Mouse (Mus musculus) intestine, embryonic 16.5 days (tissue): Measurements from ENCODE around the gene Tac4. TPM values are rescaled to one million over a fixed set of nuclear protein-coding genes. Genes with fewer than 3 reads are reported as not detected.

Experiments
- ATAC-seq: fragments of 200-750 bp; cut with Nextera tagmentation; 2 replicates; pipeline ENCODE4 v1.8.0; 2017; ENCODE audit warnings: moderate TSS enrichment, moderate library complexity
- H3K27ac ChIP-seq: fragments of 300-500 bp; sonication (generic); 2 replicates; pipeline ENCODE4 v1.5.1; 2014; ENCODE audit warnings: mild to moderate bottlenecking, low read length
- H3K27me3 ChIP-seq: fragments of 300-500 bp; sonication (generic); replicated peaks from 2 replicates; pipeline ENCODE4 v1.6.1; 2014; ENCODE audit warnings: low read length, control low read depth, mixed read lengths; ENCODE audit not compliant: control insufficient read depth, insufficient read depth
- H3K36me3 ChIP-seq: fragments of 300-500 bp; sonication (generic); 2 replicates; pipeline ENCODE4 v1.6.1; 2014; ENCODE audit warnings: low read length, control low read depth; ENCODE audit not compliant: control insufficient read depth, insufficient read depth
- H3K4me1 ChIP-seq: fragments of 300-500 bp; sonication (generic); 2 replicates; pipeline ENCODE4 v1.6.1; 2014; ENCODE audit warnings: low read length, control low read depth, mixed read lengths; ENCODE audit not compliant: control insufficient read depth, insufficient read depth
- H3K4me2 ChIP-seq: fragments of 300-500 bp; sonication (generic); 2 replicates; pipeline ENCODE4 v1.6.1; 2014; ENCODE audit warnings: low read depth, low read length, control low read depth
- H3K4me3 ChIP-seq: fragments of 300-500 bp; sonication (generic); 2 replicates; pipeline ENCODE4 v1.5.1; 2014; ENCODE audit warnings: mild to moderate bottlenecking, low read length
- H3K9ac ChIP-seq: fragments of 300-500 bp; sonication (generic); 2 replicates; pipeline ENCODE4 v1.6.1; 2014; ENCODE audit warnings: low read depth, low read length
- H3K9me3 ChIP-seq: fragments of 300-500 bp; sonication (generic); 2 replicates; pipeline ENCODE4 v1.6.1; 2016; ENCODE audit warnings: low read length, control low read depth; ENCODE audit not compliant: control insufficient read depth
- WGBS: fragments of 180-500 bp; shearing (Covaris S2); extraction: QIAGEN DNeasy Blood & Tissue Kit; methylation state at CpG from one replicate; pipeline ENCODE4 v1.1.7; 2014; 5-methylcytosine and 5-hydroxymethylcytosine counted together
- polyA plus RNA-seq: library from polyadenylated mRNA; unstranded; fragments of >200 nt; fragmentation: Nextera tagmentation; extraction: Ambion mirVana; gene quantifications from 2 replicates; pipeline ENCODE4 v1.2.1, GENCODE M21; 2015

The Tac4 gene
- polyA plus RNA-seq, 1 experiment from 2014 or later: not detected

DNA sequence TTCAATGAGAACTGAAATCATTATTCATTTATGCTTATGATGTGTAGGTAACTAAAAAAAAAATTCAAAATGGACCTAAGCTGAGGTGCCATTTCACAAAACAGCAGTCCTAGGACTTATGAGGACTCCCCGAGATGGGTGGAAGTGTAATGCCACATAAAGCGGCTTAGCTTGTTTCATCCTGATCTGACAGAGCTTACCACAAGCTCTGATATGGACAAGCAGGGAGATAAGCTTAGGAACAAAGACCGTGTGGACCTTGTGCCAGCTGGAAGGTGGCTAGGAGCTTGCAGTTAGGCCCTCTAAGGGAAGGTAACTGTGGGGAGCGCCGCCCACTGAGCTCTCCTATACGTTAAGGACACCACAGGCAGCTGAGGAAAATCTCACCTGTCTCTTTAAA is 14.7 kb downstream of the Tac4 start:
- Histone ChIP-seq H3K4me3 (no peak overlapping the region), H3K9me3 (no peaks in the 10 kb centered on the region), H3K4me2 (no peak overlapping the region), H3K36me3 (peaks cover 29% of the 10 kb centered on the region), H3K4me1 (no peaks in the 10 kb centered on the region), H3K27ac (no peak overlapping the region), H3K27me3 (no peaks in the 10 kb centered on the region), H3K9ac (no peak overlapping the region)
- no peak for ATAC-seq
- WGBS: 85% methylated on average over 6 of the region's 6 CpGs

DNA sequence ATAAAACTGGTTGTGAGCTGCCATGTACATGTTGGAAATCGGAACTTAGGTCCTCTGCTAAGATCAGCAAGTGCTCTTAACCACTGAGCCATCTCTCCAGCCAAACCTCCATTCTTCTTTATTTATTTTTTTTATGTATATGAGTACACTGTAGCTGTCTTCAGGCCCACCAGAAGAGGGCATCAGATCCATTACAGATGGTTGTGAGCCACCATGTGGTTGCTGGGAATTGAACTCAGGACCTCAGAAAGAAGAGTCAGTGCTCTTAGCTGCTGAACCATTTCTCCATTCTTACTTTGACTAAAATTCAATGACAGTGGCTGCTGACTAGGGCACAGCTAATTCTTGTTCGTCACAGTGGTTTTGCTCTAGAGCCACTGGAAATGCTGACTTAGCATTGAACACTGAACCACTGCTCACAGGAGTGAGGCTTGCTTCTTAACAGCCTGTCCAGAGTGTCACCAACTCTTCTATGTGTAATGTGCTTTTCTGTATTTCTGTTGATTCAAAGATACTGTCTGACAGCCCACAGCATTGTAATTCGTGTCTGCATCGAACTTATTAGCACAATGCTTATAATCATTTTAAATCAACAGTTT is 17.8 kb downstream of the Tac4 start:
- ATAC-seq: no peak
- Histone ChIP-seq H3K9ac (no peak overlapping the region), H3K4me1 (no peaks in the 10 kb centered on the region), H3K4me2 (no peak overlapping the region), H3K36me3 (peaks cover 43% of the 10 kb centered on the region), H3K9me3 (no peaks in the 10 kb centered on the region), H3K27me3 (no peaks in the 10 kb centered on the region), H3K27ac (no peak overlapping the region), H3K4me3 (no peak overlapping the region)
- 93% methylated on average over 4 of the region's 4 CpGs for WGBS

DNA sequence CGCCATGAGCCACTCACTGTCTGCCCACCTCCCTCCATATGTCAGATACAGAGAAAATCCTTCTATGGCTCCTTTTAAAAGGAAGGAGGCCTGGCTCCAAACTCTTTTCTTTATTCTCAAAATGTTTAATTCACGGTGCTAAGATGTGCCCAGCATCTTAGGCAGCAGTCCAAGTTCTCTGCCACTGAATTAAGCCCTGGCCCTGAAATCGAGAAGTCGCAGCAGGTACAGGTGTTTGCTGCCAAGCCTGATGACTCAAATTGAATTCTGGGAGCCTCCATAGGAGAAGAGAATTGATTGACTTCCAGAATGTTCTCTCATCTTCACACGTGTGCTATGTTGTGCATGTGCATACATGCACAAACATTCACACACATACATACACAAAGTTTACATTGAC is 21.0 kb downstream of the Tac4 start:
- Histone ChIP-seq H3K4me2 (no peak overlapping the region), H3K9me3 (no peaks in the 10 kb centered on the region), H3K4me3 (no peak overlapping the region), H3K27ac (no peak overlapping the region), H3K27me3 (no peaks in the 10 kb centered on the region), H3K36me3 (peaks cover 38% of the 10 kb centered on the region), H3K4me1 (no peaks in the 10 kb centered on the region), H3K9ac (no peak overlapping the region)
- WGBS: 92% methylated on average over 5 of the region's 5 CpGs
- ATAC-seq: no peak

DNA sequence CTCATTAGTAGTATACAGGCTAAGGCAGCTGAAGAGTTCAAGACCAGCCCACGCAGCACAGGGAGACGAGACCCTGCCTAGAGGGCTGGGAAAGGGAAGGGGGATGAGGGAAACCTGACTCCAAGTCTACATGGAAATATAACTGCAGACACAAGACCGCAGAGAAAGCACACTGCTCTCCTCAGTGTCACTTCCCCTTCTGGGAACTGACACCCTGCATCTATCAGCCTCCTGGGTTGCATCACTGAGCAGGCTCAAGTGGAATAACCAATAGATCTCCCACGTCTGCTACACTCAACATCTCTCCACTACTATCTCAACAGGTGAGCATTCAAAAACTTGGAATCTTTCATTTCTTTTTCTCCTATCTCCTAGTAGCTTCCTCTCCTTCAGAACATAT is 30.7 kb downstream of the Tac4 start:
- Histone ChIP-seq H3K4me2 (no peak overlapping the region), H3K4me1 (no peaks in the 10 kb centered on the region), H3K4me3 (no peak overlapping the region), H3K9ac (no peak overlapping the region), H3K9me3 (no peaks in the 10 kb centered on the region), H3K27ac (no peak overlapping the region), H3K36me3 (peaks cover 15% of the 10 kb centered on the region; the same call in 1 of the 2 replicates), H3K27me3 (no peaks in the 10 kb centered on the region)
- ATAC-seq: no peak
- 80% methylated on average over 4 of the region's 4 CpGs for WGBS

DNA sequence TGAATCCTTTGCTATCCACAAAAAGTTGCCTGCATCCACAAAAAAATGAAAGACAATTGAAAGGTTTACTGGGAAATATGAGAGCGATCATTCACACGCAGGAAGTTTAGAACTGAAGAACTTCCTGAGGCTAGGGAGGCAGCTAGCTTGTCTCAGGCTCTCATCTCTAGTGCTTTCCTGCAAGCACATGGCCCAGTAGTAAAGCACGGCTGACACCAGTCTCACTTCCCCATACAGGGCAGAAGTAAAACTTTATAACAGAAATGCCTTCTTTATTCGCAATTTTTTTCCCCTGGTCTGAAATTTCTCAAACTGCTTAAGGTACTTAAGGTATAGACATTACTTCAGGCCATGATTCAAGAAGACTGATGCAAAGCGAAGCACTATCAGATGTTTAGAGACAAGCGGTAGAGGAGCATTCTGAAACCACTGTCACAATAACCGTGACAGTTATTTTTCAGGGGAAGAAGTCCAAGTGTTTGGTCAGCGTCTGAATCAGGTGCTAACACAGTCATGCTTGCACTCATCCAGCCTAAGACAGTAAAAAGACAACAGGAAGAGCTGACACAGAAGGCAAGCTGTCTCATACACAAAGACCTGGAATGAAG is 31.8 kb downstream of the Tac4 start:
- 81% methylated on average over 8 of the region's 8 CpGs for WGBS
- no peak overlapping the region for H3K4me2 ChIP-seq
- no peak overlapping the region for H3K9ac ChIP-seq
- H3K27ac ChIP-seq: no peak overlapping the region
- H3K36me3 ChIP-seq: peaks cover 14% of the 10 kb centered on the region; the same call in 1 of the 2 replicates
- no peaks in the 10 kb centered on the region for H3K9me3 ChIP-seq
- no peak for ATAC-seq
- H3K4me3 ChIP-seq: no peak overlapping the region
- H3K27me3 ChIP-seq: no peaks in the 10 kb centered on the region
- H3K4me1 ChIP-seq: no peaks in the 10 kb centered on the region

DNA sequence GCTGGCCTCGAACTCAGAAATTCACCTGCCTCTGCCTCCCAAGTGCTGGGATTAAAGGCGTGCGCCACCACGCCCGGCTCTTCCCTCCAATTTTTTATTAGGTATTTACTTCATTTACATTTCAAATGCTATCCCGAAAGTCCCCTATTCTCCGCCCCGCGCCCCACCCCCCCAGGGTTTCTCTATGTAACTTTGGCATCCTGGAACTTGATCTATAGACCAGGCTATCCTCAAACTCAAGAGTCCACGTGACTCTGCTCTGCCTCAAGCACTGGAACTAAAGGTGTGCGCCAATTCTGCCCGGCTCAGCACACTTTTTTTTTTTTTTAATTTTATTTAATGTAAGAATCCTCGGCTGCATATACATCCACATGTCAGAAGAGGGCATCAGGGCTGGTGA is 34.4 kb downstream of the Tac4 start:
- Histone ChIP-seq H3K9me3 (no peaks in the 10 kb centered on the region), H3K36me3 (peaks cover 20% of the 10 kb centered on the region), H3K27me3 (no peaks in the 10 kb centered on the region), H3K27ac (no peak overlapping the region), H3K4me3 (no peak overlapping the region), H3K4me2 (no peak overlapping the region), H3K4me1 (no peaks in the 10 kb centered on the region), H3K9ac (no peak overlapping the region)
- 93% methylated on average over 12 of the region's 13 CpGs for WGBS
- ATAC-seq: no peak

DNA sequence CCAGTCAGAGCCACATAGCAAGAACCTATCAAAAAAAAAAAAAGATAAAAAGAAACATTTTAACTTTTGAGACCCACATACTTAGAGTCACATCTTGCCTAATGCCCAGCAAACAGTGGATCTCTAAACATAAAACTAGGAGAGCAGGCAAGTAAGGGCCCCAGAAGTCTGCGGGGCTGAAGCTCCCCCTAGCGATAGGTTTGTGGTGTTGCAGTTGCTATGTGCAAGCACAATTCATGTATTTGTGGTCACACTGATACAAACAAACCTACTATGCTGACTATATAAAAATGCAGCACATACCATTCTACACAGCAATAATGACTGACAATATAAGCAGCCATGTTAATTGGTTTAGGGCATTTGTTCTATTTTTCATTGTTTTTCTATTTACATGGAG is 36.8 kb downstream of the Tac4 start:
- Histone ChIP-seq H3K9me3 (no peaks in the 10 kb centered on the region), H3K4me3 (no peak overlapping the region), H3K27me3 (no peaks in the 10 kb centered on the region), H3K27ac (no peak overlapping the region), H3K36me3 (peaks cover 17% of the 10 kb centered on the region), H3K4me2 (no peak overlapping the region), H3K9ac (no peak overlapping the region), H3K4me1 (peaks cover 5% of the 10 kb centered on the region; the same call in 1 of the 2 replicates)
- no peak for ATAC-seq
- WGBS: 17% methylated on average over 2 of the region's 2 CpGs

DNA sequence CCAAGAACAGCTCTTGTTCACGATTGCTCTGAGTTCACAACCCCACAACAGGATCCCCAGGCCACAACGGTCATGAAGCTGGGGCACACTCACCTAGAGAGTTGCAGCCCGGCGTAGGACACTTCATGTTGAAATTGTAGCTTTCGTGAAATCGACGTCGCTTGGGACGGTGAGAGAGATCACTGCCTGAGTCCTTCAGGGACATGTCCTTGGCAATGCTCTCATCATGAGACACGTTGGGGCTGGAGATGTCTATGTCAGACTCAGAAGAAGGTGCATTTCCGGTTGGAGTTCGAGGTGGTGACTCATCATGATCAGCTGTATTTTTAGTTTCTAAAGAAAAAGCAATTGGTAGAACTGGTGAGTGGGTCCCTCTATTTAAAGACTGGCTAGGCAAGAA is 38.6 kb downstream of the Tac4 start:
- H3K4me2 ChIP-seq: no peak overlapping the region
- no peaks in the 10 kb centered on the region for H3K9me3 ChIP-seq
- H3K27me3 ChIP-seq: no peaks in the 10 kb centered on the region
- H3K36me3 ChIP-seq: peaks cover 13% of the 10 kb centered on the region
- no peak overlapping the region for H3K9ac ChIP-seq
- no peak overlapping the region for H3K4me3 ChIP-seq
- 94% methylated on average over 12 of the region's 12 CpGs for WGBS
- H3K27ac ChIP-seq: no peak overlapping the region
- peaks cover 7% of the 10 kb centered on the region; the same call in 1 of the 2 replicates for H3K4me1 ChIP-seq
- no peak for ATAC-seq

DNA sequence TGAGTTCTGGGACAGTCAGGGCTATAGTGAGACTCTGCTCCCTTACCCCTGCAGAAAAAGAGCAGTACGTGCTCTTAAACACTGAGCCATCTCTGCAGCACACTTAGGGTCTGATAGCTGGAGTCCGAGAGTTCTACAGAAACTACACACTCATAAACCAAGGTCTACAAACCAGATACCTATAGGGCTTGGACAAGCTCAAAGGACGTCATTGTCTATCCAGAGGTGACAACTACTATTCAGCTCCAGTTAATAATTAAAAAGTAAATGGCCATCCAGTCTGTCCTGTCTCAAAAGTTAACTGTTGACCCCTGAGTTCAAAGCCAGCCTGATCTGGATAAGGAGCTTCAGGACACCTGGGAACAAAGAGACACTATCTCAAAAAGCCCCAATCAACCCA is 40.4 kb downstream of the Tac4 start:
- no peak overlapping the region for H3K4me2 ChIP-seq
- H3K27ac ChIP-seq: peak overlapping the region; percentile 83
- H3K4me3 ChIP-seq: no peak overlapping the region
- no peaks in the 10 kb centered on the region for H3K9me3 ChIP-seq
- peak; percentile 96 for ATAC-seq
- H3K4me1 ChIP-seq: peaks cover 7% of the 10 kb centered on the region; the same call in 1 of the 2 replicates
- H3K36me3 ChIP-seq: peaks cover 17% of the 10 kb centered on the region
- WGBS: 60% methylated on average over 3 of the region's 3 CpGs
- H3K27me3 ChIP-seq: no peaks in the 10 kb centered on the region
- no peak overlapping the region for H3K9ac ChIP-seq

DNA sequence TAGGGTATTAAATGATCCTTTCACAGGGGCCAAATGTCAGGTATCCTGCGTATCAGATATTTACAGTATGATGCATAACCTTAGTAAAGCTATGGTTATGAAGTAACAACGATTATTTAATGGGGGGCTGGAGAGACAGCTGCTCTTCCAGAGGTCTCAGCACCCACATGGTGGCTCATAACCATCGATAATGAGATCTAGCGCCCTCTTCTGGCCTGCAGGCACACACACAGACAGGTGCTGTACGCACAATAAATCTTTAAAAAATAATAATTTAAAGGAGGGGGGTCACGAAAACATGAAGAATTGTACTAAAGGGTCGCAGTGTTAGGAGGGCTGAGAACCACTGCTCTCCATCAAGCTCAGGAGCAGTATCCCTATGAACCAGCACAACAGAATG is 44.3 kb downstream of the Tac4 start:
- WGBS: 89% methylated on average over 7 of the region's 7 CpGs
- H3K27ac ChIP-seq: peak overlapping the region; percentile 2; the same call in 1 of the 2 replicates
- peaks cover 7% of the 10 kb centered on the region for H3K36me3 ChIP-seq
- no peak overlapping the region for H3K4me2 ChIP-seq
- no peaks in the 10 kb centered on the region for H3K27me3 ChIP-seq
- no peak overlapping the region for H3K9ac ChIP-seq
- H3K9me3 ChIP-seq: no peaks in the 10 kb centered on the region
- peaks cover 14% of the 10 kb centered on the region for H3K4me1 ChIP-seq
- H3K4me3 ChIP-seq: no peak overlapping the region
- ATAC-seq: no peak
